Mouse (Mus musculus): ENCODE data around the gene Acot7.

Acot7 gene

GRCm38 (mm10) chr4:152272006-152272405 is 94.1 kb downstream of the Acot7 start:
- DNase-seq (ENCODE audit: extremely low spot score, low spot score): no peak

GRCm38 (mm10) chr4:152272449-152273049 is 94.6 kb downstream of the Acot7 start:
- DNase-seq (ENCODE audit: extremely low spot score, low spot score): no peak

- DNase-seq (ENCODE audit: extremely low spot score, low spot score): no peak
Observed at GRCm38 (mm10) chr4:152273191-152273590, 95.3 kb downstream of the Acot7 start.

GRCm38 (mm10) chr4:152273621-152274236 is 95.8 kb downstream of the Acot7 start, which contains the start of gene Gpr153:
Gene Gpr153 (plus strand): TSS chr4:152274232.
- peak; percentile 67 for DNase-seq (ENCODE audit: extremely low spot score, low spot score)

- peak; percentile 55 for DNase-seq (ENCODE audit: extremely low spot score, low spot score)
Observed at GRCm38 (mm10) chr4:152274681-152275131, 96.8 kb downstream of the Acot7 start.

- DNase-seq (ENCODE audit: extremely low spot score, low spot score): peak; percentile 63
Observed at GRCm38 (mm10) chr4:152276389-152277347, 98.7 kb downstream of the Acot7 start.

GRCm38 (mm10) chr4:152277916-152278315 is 100.0 kb downstream of the Acot7 start:
- DNase-seq (ENCODE audit: extremely low spot score, low spot score): no peak

GRCm38 (mm10) chr4:152278986-152279385 is 101.1 kb downstream of the Acot7 start:
- DNase-seq (ENCODE audit: extremely low spot score, low spot score): no peak

- peak; percentile 16 for DNase-seq (ENCODE audit: extremely low spot score, low spot score)
Observed at GRCm38 (mm10) chr4:152281601-152282000, 103.7 kb downstream of the Acot7 start.

- DNase-seq (ENCODE audit: extremely low spot score, low spot score): no peak
Observed at GRCm38 (mm10) chr4:152282721-152283120, 104.8 kb downstream of the Acot7 start.

- peak; percentile 92 for DNase-seq (ENCODE audit: extremely low spot score, low spot score)
Observed at GRCm38 (mm10) chr4:152283186-152283950, 105.4 kb downstream of the Acot7 start.

- DNase-seq (ENCODE audit: extremely low spot score, low spot score): peak; percentile 62
Observed at GRCm38 (mm10) chr4:152285505-152285904, 107.6 kb downstream of the Acot7 start.

GRCm38 (mm10) chr4:152286183-152286582 is 108.2 kb downstream of the Acot7 start:
- DNase-seq (ENCODE audit: extremely low spot score, low spot score): peak; percentile 49

- peak; percentile 81 for DNase-seq (ENCODE audit: extremely low spot score, low spot score)
Observed at GRCm38 (mm10) chr4:152286887-152287286, 109.0 kb downstream of the Acot7 start.

GRCm38 (mm10) chr4:152287317-152288120 is 109.6 kb downstream of the Acot7 start:
- DNase-seq (ENCODE audit: extremely low spot score, low spot score): no peak

- peak; percentile 50 for DNase-seq (ENCODE audit: extremely low spot score, low spot score)
Observed at GRCm38 (mm10) chr4:152288398-152288945, 110.5 kb downstream of the Acot7 start.

GRCm38 (mm10) chr4:152290385-152290784 is 112.5 kb downstream of the Acot7 start:
- peak; percentile 75 for DNase-seq (ENCODE audit: extremely low spot score, low spot score)

- no peak for DNase-seq (ENCODE audit: extremely low spot score, low spot score)
Observed at GRCm38 (mm10) chr4:152290991-152291390, 113.1 kb downstream of the Acot7 start.

- DNase-seq (ENCODE audit: extremely low spot score, low spot score): no peak
Observed at GRCm38 (mm10) chr4:152291562-152291961, 113.6 kb downstream of the Acot7 start, which contains the start of gene Hes3. Gene Hes3 (minus strand): TSS chr4:152291662.
